Mouse (Mus musculus) midbrain, postnatal 0 days (tissue): ENCODE results near the gene Gm9639. TPM values are rescaled to one million over a fixed set of nuclear protein-coding genes. Genes with fewer than 3 reads are reported as not detected.
"Not testable (repeated sequence)": the region's sequence is repeated elsewhere in the genome, so short reads cannot be mapped to it uniquely, and the experiment has no call there.

Experiments
- ATAC-seq: fragments of 200-750 bp; cut with Nextera tagmentation; 2 replicates; pipeline ENCODE4 v1.8.0; 2017; ENCODE audit warnings: moderate number of reproducible peaks, mild to moderate bottlenecking, moderate TSS enrichment, moderate library complexity; ENCODE audit not compliant: low FRiP score
- DNase-seq: peaks from one replicate; pipeline ENCODE4 v3.0.0-alpha.2; 2015; ENCODE audit warnings: low spot score
- H3K27ac ChIP-seq: fragments of 300-500 bp; sonication (generic); 2 replicates; pipeline ENCODE4 v1.5.1; 2014; ENCODE audit warnings: low read depth, mild to moderate bottlenecking, low read length, mixed read lengths
- H3K27me3 ChIP-seq: fragments of 300-500 bp; sonication (generic); 2 replicates; pipeline ENCODE4 v1.6.1; 2014; ENCODE audit warnings: low read length, control low read depth, mixed read lengths; ENCODE audit not compliant: insufficient read depth
- H3K36me3 ChIP-seq: fragments of 300-500 bp; sonication (generic); 2 replicates; pipeline ENCODE4 v1.6.1; 2014; ENCODE audit warnings: low read length, control low read depth, mixed read lengths; ENCODE audit not compliant: insufficient read depth
- H3K4me1 ChIP-seq: fragments of 300-500 bp; sonication (generic); 2 replicates; pipeline ENCODE4 v1.6.1; 2014; ENCODE audit warnings: mild to moderate bottlenecking, control low read depth, antibody characterized with exemption, low read length, mixed read lengths; ENCODE audit not compliant: insufficient read depth
- H3K4me2 ChIP-seq: fragments of 300-500 bp; sonication (generic); 2 replicates; pipeline ENCODE4 v1.6.1; 2014; ENCODE audit warnings: low read depth, mild to moderate bottlenecking, low read length, mixed read lengths; ENCODE audit not compliant: poor library complexity, severe bottlenecking
- H3K4me3 ChIP-seq: fragments of 300-500 bp; sonication (generic); 2 replicates; pipeline ENCODE4 v1.5.1; 2014; ENCODE audit warnings: low read depth, mild to moderate bottlenecking, low read length, moderate library complexity
- H3K9ac ChIP-seq: fragments of 300-500 bp; sonication (generic); replicated peaks from 2 replicates; pipeline ENCODE4 v1.6.1; 2014; ENCODE audit warnings: mild to moderate bottlenecking, low read length, moderate library complexity, mixed read lengths; ENCODE audit not compliant: poor library complexity, severe bottlenecking
- H3K9me3 ChIP-seq: fragments of 300-500 bp; sonication (generic); 2 replicates; pipeline ENCODE4 v1.6.1; 2016; ENCODE audit warnings: low read length, control low read depth
- CTCF ChIP-seq: IDR thresholded peaks from 2 replicates; pipeline ENCODE4 v1.5.1; 2016; ENCODE audit warnings: antibody characterized with exemption, mild to moderate bottlenecking
- WGBS: fragments of 180-500 bp; shearing (Covaris S2); extraction: QIAGEN DNeasy Blood & Tissue Kit; methylation state at CpG from one replicate; pipeline ENCODE4 v1.1.7; 2014; 5-methylcytosine and 5-hydroxymethylcytosine counted together
- polyA plus RNA-seq: library from polyadenylated mRNA; unstranded; fragments of >200 nt; fragmentation: Nextera tagmentation; extraction: Ambion mirVana; gene quantifications from 2 replicates; pipeline ENCODE4 v1.2.1, GENCODE M21; 2015
- total RNA-seq: library from RNA; depleted of rRNA; stranded (reverse); fragments of >200 nt; gene quantifications from 2 replicates; pipeline ENCODE4 v1.2.3, GENCODE M21; 2014

Gene Gm9639
- total and polyA plus RNA-seq, 2 experiments from 2014 or later, result not detected

GRCm38 (mm10) chr10:77797677-77798076 lies 2.8 kb upstream of the Gm9639 start:
- Histone ChIP-seq H3K27ac (no peak overlapping the region), H3K4me1 (no peaks in the 10 kb centered on the region)

GRCm38 (mm10) chr10:77788621-77789020 lies 6.3 kb downstream of the Gm9639 start:
- no peak overlapping the region for H3K9ac ChIP-seq
- WGBS, result 88% methylated on average over 2 of the region's 2 CpGs
- H3K9me3 ChIP-seq, result no peaks in the 10 kb centered on the region
- no peak overlapping the region for H3K27ac ChIP-seq
- no peak overlapping the region for H3K4me2 ChIP-seq
- H3K27me3 ChIP-seq, result no peaks in the 10 kb centered on the region
- DNase-seq (no peak), ATAC-seq (no peak)
- H3K36me3 ChIP-seq, result no peaks in the 10 kb centered on the region
- H3K4me3 ChIP-seq, result no peak overlapping the region
- TF ChIP-seq CTCF, result no peak
- no peaks in the 10 kb centered on the region for H3K4me1 ChIP-seq

More at GRCm38 (mm10) chr10:77797677-77798076, 2.8 kb upstream of the Gm9639 start:
- H3K4me3 ChIP-seq, result no peak overlapping the region
- H3K9me3 ChIP-seq, result no peaks in the 10 kb centered on the region
- no peaks in the 10 kb centered on the region for H3K27me3 ChIP-seq
- H3K4me2 ChIP-seq, result no peak overlapping the region
- DNase-seq (no peak), ATAC-seq (no peak)
- H3K36me3 ChIP-seq, result no peaks in the 10 kb centered on the region
- H3K9ac ChIP-seq, result no peak overlapping the region
- no peak for TF ChIP-seq CTCF
- 13% methylated on average over 3 of the region's 3 CpGs for WGBS

- 86% methylated on average over 1 of the region's 1 CpGs for WGBS
- not testable (repeated sequence) for H3K36me3 ChIP-seq, H3K9ac ChIP-seq, H3K27me3 ChIP-seq, H3K9me3 ChIP-seq, H3K27ac ChIP-seq, H3K4me2 ChIP-seq, H3K4me1 ChIP-seq, DNase-seq, ATAC-seq, H3K4me3 ChIP-seq
These were observed 7.0 kb downstream of the Gm9639 start, which contains the start of gene Gm7137 for GRCm38 (mm10) chr10:77787876-77788275. Gm7137 (minus strand) TSS chr10:77788200.

DNA sequence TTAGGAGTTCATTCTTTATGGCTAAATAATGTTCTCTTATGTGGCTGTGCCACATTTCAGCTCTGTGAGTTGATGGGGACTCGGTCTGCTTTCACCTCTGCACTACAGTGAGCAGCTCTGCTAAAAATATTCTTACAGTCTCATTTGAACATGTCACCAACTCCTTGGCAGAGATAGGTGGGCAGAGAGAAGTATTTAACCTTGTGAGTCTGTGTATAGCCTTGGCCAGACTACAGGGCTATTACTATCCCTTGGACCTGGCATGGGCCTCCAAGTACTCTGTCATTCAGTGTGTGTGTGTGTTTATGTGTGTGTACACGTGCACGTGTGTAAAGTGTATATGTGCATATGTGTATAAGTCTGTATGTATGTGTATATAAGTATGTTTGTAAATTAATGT lies 11.5 kb downstream of the Gm9639 start:
- not testable (repeated sequence) for H3K36me3 ChIP-seq, H3K9me3 ChIP-seq, H3K4me2 ChIP-seq, DNase-seq, H3K27me3 ChIP-seq, ATAC-seq, H3K4me1 ChIP-seq, H3K9ac ChIP-seq, H3K4me3 ChIP-seq, H3K27ac ChIP-seq
- 93% methylated on average over 1 of the region's 3 CpGs for WGBS

GRCm38 (mm10) chr10:77782442-77782841 lies 12.4 kb downstream of the Gm9639 start, which contains the start of gene Gm3250:
Gm3250 (minus strand) TSS chr10:77782542.
- not testable (repeated sequence) for H3K4me1 ChIP-seq, H3K9me3 ChIP-seq, ATAC-seq, H3K9ac ChIP-seq, H3K4me3 ChIP-seq, H3K4me2 ChIP-seq, DNase-seq, H3K36me3 ChIP-seq, H3K27me3 ChIP-seq, H3K27ac ChIP-seq
- WGBS, result no CpG with 5 or more reads among the region's 1 CpGs

- 70% methylated on average over 1 of the region's 1 CpGs for WGBS
- H3K4me1 ChIP-seq, H3K9ac ChIP-seq, H3K27me3 ChIP-seq, H3K36me3 ChIP-seq, ATAC-seq, DNase-seq, H3K4me2 ChIP-seq, H3K9me3 ChIP-seq, H3K27ac ChIP-seq, H3K4me3 ChIP-seq: not testable (repeated sequence)
These were observed 18.0 kb downstream of the Gm9639 start, which contains the start of gene Gm7138 for GRCm38 (mm10) chr10:77776844-77777243. Gm7138 (minus strand) TSS chr10:77776944.

GRCm38 (mm10) chr10:77772142-77772541 lies 22.7 kb downstream of the Gm9639 start:
- H3K9me3 ChIP-seq, ATAC-seq, H3K4me1 ChIP-seq, H3K4me3 ChIP-seq, H3K4me2 ChIP-seq, H3K36me3 ChIP-seq, H3K27ac ChIP-seq, H3K27me3 ChIP-seq, H3K9ac ChIP-seq, DNase-seq: not testable (repeated sequence)
- WGBS, result 88% methylated on average over 1 of the region's 3 CpGs

- not testable (repeated sequence) for H3K9ac ChIP-seq, H3K4me1 ChIP-seq, H3K4me2 ChIP-seq, H3K4me3 ChIP-seq, H3K9me3 ChIP-seq, H3K27me3 ChIP-seq, H3K36me3 ChIP-seq, ATAC-seq, H3K27ac ChIP-seq, DNase-seq
- WGBS, result no CpG with 5 or more reads among the region's 1 CpGs
These were observed 23.7 kb downstream of the Gm9639 start, which contains the start of gene Gm3238 for GRCm38 (mm10) chr10:77771225-77771624. Gm3238 (minus strand) TSS chr10:77771325.
